Mouse (Mus musculus) myocyte (in vitro differentiated cells): ENCODE data around the gene Shbg.

ENCODE experiments used
- CEBPB ChIP-seq: IDR thresholded peaks from 2 replicates; pipeline ENCODE4 v1.6.1; 2011; ENCODE audit warnings: mild to moderate bottlenecking, moderate library complexity; ENCODE audit not compliant: poor library complexity, insufficient read depth, severe bottlenecking
- MAX ChIP-seq: IDR thresholded peaks from one replicate; pipeline ENCODE4 v1.6.1; 2011; ENCODE audit warnings: low read depth, mild to moderate bottlenecking, control low read depth
- MYOD1 ChIP-seq, 3 experiments: IDR thresholded peaks; one replicate each; pipeline ENCODE4 v1.6.1; 2011; ENCODE audit warnings: control low read depth in 2 of 3, low read depth in 2 of 3, mild to moderate bottlenecking in 2 of 3, moderate library complexity in 1 of 3; ENCODE audit not compliant: insufficient read length in 2 of 3, control insufficient read depth in 1 of 3
- MYOG ChIP-seq, 3 experiments: IDR thresholded peaks; one replicate each; pipeline ENCODE4 v1.6.1; 2011; ENCODE audit warnings: control low read depth in 2 of 3, low read depth in 2 of 3, mild to moderate bottlenecking in 2 of 3; ENCODE audit not compliant: insufficient read length in 2 of 3, control insufficient read depth in 1 of 3, insufficient read depth in 1 of 3
- POLR2A ChIP-seq: IDR thresholded peaks from one replicate; pipeline ENCODE4 v1.6.1; 2011; ENCODE audit warnings: low read depth, mild to moderate bottlenecking, control low read depth, moderate library complexity; ENCODE audit not compliant: insufficient read length
- POLR2AphosphoS2 ChIP-seq: IDR thresholded peaks from one replicate; pipeline ENCODE4 v1.6.1; 2011; ENCODE audit warnings: low read depth, control low read depth; ENCODE audit not compliant: insufficient read length
- SRF ChIP-seq: IDR thresholded peaks from one replicate; pipeline ENCODE4 v1.6.1; 2011; ENCODE audit warnings: low read depth; ENCODE audit not compliant: control insufficient read depth, insufficient read length
- TCF12 ChIP-seq: IDR thresholded peaks from one replicate; pipeline ENCODE4 v1.6.1; 2011; ENCODE audit warnings: mild to moderate bottlenecking, control low read depth; ENCODE audit not compliant: poor library complexity, insufficient read depth, severe bottlenecking
- TCF3 ChIP-seq: IDR thresholded peaks from one replicate; pipeline ENCODE4 v1.6.1; 2011; ENCODE audit warnings: low read depth, control low read depth; ENCODE audit not compliant: insufficient read length
- USF1 ChIP-seq: IDR thresholded peaks from one replicate; pipeline ENCODE4 v1.6.1; 2011; ENCODE audit warnings: low read depth, mild to moderate bottlenecking, control low read depth, moderate library complexity

DNA sequence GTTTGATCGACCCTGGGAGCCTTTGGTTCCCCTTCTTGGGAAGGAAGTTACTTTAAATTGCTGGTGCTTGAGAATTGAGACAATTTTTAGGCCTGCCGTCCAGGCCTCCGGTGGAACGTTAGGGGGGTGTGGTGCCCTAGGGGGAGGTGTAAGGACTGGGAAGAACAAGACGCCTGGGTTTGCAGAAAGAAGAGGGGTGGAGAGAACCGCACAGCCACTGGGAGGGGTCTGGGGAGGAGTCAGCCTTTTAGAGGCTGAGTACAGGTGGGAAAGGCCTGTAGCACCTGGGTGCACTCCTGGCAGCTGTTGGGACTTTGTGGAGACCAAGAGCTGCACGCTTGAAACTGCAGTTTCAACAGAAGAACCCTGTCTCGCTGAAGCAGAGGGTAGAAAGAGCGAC lies 37.1 kb upstream of the Shbg start:
- TF ChIP-seq POLR2A (no peak), MYOD1 (IDR thresholded peaks at IDR 0.05; ENCODE audit: control insufficient read depth in 1 of 3, insufficient read length in 2 of 3, low read depth in 2 of 3) (no peak), TCF12 (no peak), POLR2AphosphoS2 (no peak), USF1 (no peak), MYOG (IDR thresholded peaks at IDR 0.05; ENCODE audit: control insufficient read depth in 1 of 3, insufficient read depth in 1 of 3, insufficient read length in 2 of 3, low read depth in 2 of 3) (no peak), MAX (no peak), TCF3 (no peak), SRF (no peak), CEBPB (no peak)
